Mouse (Mus musculus) cerebellum, adult 2 months (tissue): ENCODE data around the gene Apc2. TPM values are rescaled to one million over a fixed set of nuclear protein-coding genes. Genes with fewer than 3 reads are reported as not detected.
A peak's percentile ranks its signal among the peaks of the same experiment; 100 is the strongest.

Experiments
- DNase-seq, 2 experiments: peaks; one replicate each; pipeline ENCODE4 v3.0.0; 2021
- H3K27ac ChIP-seq: fragments of 200-500 bp; 2 replicates; pipeline ENCODE4 v1.5.1; 2012; ENCODE audit warnings: low read length, control low read depth, inconsistent platforms; ENCODE audit not compliant: insufficient read depth
- H3K27me3 ChIP-seq: fragments of 200-500 bp; 2 replicates; pipeline ENCODE4 v1.6.1; 2012; ENCODE audit warnings: inconsistent platforms, mild to moderate bottlenecking, low read length, moderate library complexity; ENCODE audit not compliant: control insufficient read depth, insufficient read depth
- H3K4me1 ChIP-seq: fragments of 200-500 bp; 2 replicates; pipeline ENCODE4 v1.6.1; 2011; ENCODE audit warnings: low read length; ENCODE audit not compliant: control insufficient read depth, insufficient read depth
- H3K4me3 ChIP-seq: fragments of 200-500 bp; replicated peaks from 2 replicates; pipeline ENCODE3; 2011; ENCODE audit warnings: mild to moderate bottlenecking, low read depth, low read length, control low read depth; ENCODE audit not compliant: insufficient read depth
- CTCF ChIP-seq: fragments of 200-500 bp; IDR thresholded peaks from 2 replicates; pipeline ENCODE4 v1.5.1; 2011; ENCODE audit warnings: low read depth, mild to moderate bottlenecking, control low read depth, low read length, moderate library complexity, borderline replicate concordance; ENCODE audit not compliant: insufficient read depth
- POLR2A ChIP-seq: fragments of 200-500 bp; IDR thresholded peaks from 2 replicates; pipeline ENCODE4 v1.6.1; 2011; ENCODE audit warnings: low read length, control low read depth, borderline replicate concordance; ENCODE audit not compliant: insufficient read depth
- WGBS: fragments of 180-500 bp; shearing (Covaris S2); methylation state at CpG from one replicate; pipeline ENCODE4 v1.1.7; 2018; 5-methylcytosine and 5-hydroxymethylcytosine counted together
- polyA plus RNA-seq: library from polyadenylated mRNA; depleted of rRNA; stranded (reverse); fragments of >200 nt; gene quantifications from 2 replicates; pipeline ENCODE4 v1.2.3, GENCODE M21; 2012

Gene Apc2
- polyA plus RNA-seq, 1 experiment: 67.1 TPM

DNA sequence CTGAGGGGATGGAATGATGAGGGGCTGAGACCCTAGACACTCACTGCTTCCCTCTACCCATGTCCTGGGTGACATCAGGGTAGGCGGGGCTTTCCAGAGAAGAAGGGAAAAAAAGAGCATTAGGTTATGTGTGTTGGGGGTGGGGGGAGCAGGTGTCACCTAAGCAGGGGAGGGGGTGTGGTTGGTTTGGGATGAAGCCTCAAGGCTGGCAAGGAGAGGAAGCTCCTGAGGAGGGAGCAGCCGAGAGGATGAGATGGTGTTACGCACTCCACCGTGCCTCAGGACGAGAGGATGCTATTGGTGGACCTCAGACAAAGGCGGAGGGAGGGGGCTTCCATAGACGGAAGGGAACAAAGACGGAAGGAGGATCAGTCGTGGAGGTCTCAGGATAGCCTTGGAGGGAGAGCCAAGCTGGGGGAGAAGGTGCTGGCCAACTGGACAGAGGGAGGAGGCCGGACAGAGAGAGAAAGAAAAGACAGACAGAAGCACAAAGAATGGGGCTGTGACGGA lies 5.0 kb downstream of the Apc2 start:
- H3K4me1 ChIP-seq: peaks cover 41% of the 10 kb centered on the region
- 0 out of 2 replicates have a peak, but pooled peaks have one; percentile 6 for TF ChIP-seq POLR2A
- no peak for TF ChIP-seq CTCF
- H3K27ac ChIP-seq: peak overlapping the region; percentile 24
- DNase-seq: no peak
- peak overlapping the region; percentile 97 for H3K4me3 ChIP-seq
- no peaks in the 10 kb centered on the region for H3K27me3 ChIP-seq
- 6% methylated on average over 11 of the region's 11 CpGs for WGBS

DNA sequence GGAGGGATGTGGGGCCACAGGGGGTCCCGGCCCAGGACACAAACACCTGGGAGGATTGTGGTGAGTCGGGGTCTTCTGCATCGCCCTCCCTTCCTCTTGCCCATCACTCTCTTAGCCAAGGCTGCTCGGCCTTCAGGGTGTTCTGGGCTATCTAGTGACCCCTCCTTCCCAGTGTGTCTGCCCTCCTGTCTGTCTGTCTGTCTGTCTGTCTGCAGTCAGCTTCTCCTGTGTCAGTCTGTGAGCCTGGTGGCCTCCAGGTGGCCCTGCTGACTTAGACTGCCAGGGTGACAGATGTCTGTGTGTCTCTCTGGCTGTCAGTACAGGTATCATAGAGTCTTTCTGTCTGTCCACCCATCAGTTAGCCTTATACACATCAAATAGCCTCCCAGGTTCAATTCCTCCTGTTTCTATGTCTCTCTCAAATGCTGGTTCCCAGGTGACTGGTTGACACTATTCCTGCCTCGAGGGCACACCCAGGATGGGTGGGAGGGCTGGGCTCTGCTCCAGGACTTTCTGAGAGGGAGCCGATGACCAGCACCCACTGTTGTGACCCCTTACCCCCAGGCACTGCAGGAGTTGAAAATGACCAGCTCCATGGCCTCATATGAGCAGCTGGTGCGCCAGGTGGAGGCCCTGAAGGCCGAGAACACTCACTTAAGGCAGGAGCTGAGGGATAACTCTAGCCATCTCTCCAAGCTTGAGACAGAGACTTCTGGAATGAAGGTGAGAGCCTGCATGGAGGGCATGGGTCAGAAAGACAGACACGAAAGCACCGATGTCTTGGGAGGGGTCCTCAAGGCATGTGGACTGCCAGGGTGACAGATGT lies 5.7 kb downstream of the Apc2 start:
- Histone ChIP-seq H3K27ac (peak overlapping the region; percentile 60), H3K27me3 (no peaks in the 10 kb centered on the region), H3K4me3 (peak overlapping the region; percentile 97), H3K4me1 (peaks cover 41% of the 10 kb centered on the region)
- 19% methylated on average over 10 of the region's 10 CpGs for WGBS
- TF ChIP-seq POLR2A (no peak), CTCF (no peak)
- DNase-seq: no peak

- TF ChIP-seq POLR2A (no peak), CTCF (no peak)
- DNase-seq: peak; percentile 49 to 62
- peaks cover 36% of the 10 kb centered on the region for H3K4me1 ChIP-seq
- H3K27ac ChIP-seq: peak overlapping the region; percentile 60
- 5% methylated on average over 5 of the region's 5 CpGs for WGBS
- no peaks in the 10 kb centered on the region for H3K27me3 ChIP-seq
- peak overlapping the region; percentile 18 for H3K4me3 ChIP-seq
Observed at GRCm38 (mm10) chr10:80302082-80302355, 6.2 kb downstream of the Apc2 start.

GRCm38 (mm10) chr10:80302471-80302881 lies 6.7 kb downstream of the Apc2 start:
- TF ChIP-seq CTCF: no peak
- TF ChIP-seq POLR2A: no peak
- no peaks in the 10 kb centered on the region for H3K27me3 ChIP-seq
- 0 out of 2 replicates have a peak overlapping the region, but pooled peaks have one; percentile 60 for H3K27ac ChIP-seq
- 14% methylated on average over 9 of the region's 9 CpGs for WGBS
- peaks cover 32% of the 10 kb centered on the region for H3K4me1 ChIP-seq
- no peak overlapping the region for H3K4me3 ChIP-seq
- DNase-seq: peak; percentile 59 to 74

GRCm38 (mm10) chr10:80304458-80304857 lies 8.7 kb downstream of the Apc2 start:
- no peak overlapping the region for H3K4me3 ChIP-seq
- peaks cover 22% of the 10 kb centered on the region for H3K4me1 ChIP-seq
- H3K27me3 ChIP-seq: no peaks in the 10 kb centered on the region
- 72% methylated on average over 12 of the region's 12 CpGs for WGBS
- no peak for DNase-seq
- TF ChIP-seq POLR2A: no peak
- TF ChIP-seq CTCF: no peak
- H3K27ac ChIP-seq: no peak overlapping the region

DNA sequence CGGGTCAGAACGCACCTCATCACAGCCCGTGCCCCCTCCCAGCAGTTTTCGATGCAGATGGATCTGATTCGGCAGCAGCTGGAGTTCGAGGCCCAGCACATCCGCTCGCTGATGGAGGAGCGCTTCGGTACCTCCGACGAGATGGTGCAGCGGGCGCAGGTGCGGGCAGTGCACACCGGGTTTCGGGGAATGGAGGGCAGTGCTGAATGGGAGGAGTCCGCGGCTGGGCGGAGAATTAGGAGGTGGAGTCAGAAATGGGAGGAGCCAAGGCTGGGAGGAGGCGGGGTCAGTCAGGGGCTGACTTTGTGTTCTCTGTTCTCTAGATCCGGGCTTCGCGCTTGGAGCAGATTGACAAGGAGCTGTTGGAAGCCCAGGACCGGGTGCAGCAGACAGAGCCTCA lies 9.1 kb downstream of the Apc2 start:
- WGBS: 52% methylated on average over 25 of the region's 25 CpGs
- Histone ChIP-seq H3K4me3 (no peak overlapping the region), H3K27ac (no peak overlapping the region), H3K27me3 (no peaks in the 10 kb centered on the region), H3K4me1 (peaks cover 22% of the 10 kb centered on the region)
- no peak for TF ChIP-seq POLR2A
- TF ChIP-seq CTCF: no peak
- DNase-seq: no peak

GRCm38 (mm10) chr10:80311560-80311959 lies 15.8 kb downstream of the Apc2 start:
- TF ChIP-seq POLR2A (no peak), CTCF (no peak)
- 24% methylated on average over 16 of the region's 16 CpGs for WGBS
- Histone ChIP-seq H3K4me1 (peaks cover 43% of the 10 kb centered on the region), H3K4me3 (no peak overlapping the region), H3K27ac (no peak overlapping the region; the same call in 1 of the 2 replicates), H3K27me3 (no peaks in the 10 kb centered on the region)
- peak in 1 of 2 experiments; percentile 53 for DNase-seq
